Mouse (Mus musculus) liver, embryonic 14.5 days (tissue): ENCODE measurements around the gene Cps1. TPM values are rescaled to one million over a fixed set of nuclear protein-coding genes. Genes with fewer than 3 reads are reported as not detected.

Experiments
- ATAC-seq: fragments of 200-750 bp; cut with Nextera tagmentation; 2 replicates; pipeline ENCODE4 v1.8.0; 2017; ENCODE audit warnings: moderate number of reproducible peaks, mild to moderate bottlenecking, moderate library complexity; ENCODE audit not compliant: insufficient read depth
- DNase-seq, 3 experiments: peaks; one replicate each; pipeline ENCODE4 v3.0.0-alpha.2; 2012 to 2013; ENCODE audit warnings: low read depth in 3 of 3, low spot score in 3 of 3
- H3K27ac ChIP-seq: fragments of 300-500 bp; sonication (generic); 2 replicates; pipeline ENCODE4 v1.5.1; 2014; ENCODE audit warnings: moderate library complexity, mild to moderate bottlenecking, control low read depth, inconsistent platforms
- H3K27me3 ChIP-seq: fragments of 300-500 bp; sonication (generic); 2 replicates; pipeline ENCODE4 v1.6.1; 2014; ENCODE audit warnings: mild to moderate bottlenecking, low read length, moderate library complexity; ENCODE audit not compliant: control insufficient read depth, insufficient read depth
- H3K36me3 ChIP-seq: fragments of 300-500 bp; sonication (generic); replicated peaks from 2 replicates; pipeline ENCODE4 v1.6.1; 2014; ENCODE audit warnings: low read depth; ENCODE audit not compliant: control insufficient read depth, insufficient read depth
- H3K4me1 ChIP-seq, 2 experiments: fragments of 200-500 bp in 1 of 2; fragments of 300-500 bp in 1 of 2; sonication (generic) in 1 of 2; replicated peaks; 2 replicates each; pipeline ENCODE4 v1.6.1; 2012 to 2014; ENCODE audit warnings: antibody characterized with exemption in 1 of 2, inconsistent platforms in 1 of 2, low read length in 1 of 2; ENCODE audit not compliant: control insufficient read depth in 2 of 2, insufficient read depth in 2 of 2
- H3K4me2 ChIP-seq: fragments of 300-500 bp; sonication (generic); 2 replicates; pipeline ENCODE4 v1.6.1; 2014; ENCODE audit warnings: low read depth, mild to moderate bottlenecking, control low read depth, moderate library complexity
- H3K4me3 ChIP-seq, 2 experiments: fragments of 200-500 bp in 1 of 2; fragments of 300-500 bp in 1 of 2; sonication (generic) in 1 of 2; 2 replicates each; pipeline ENCODE4 v1.5.1; 2012 to 2014; ENCODE audit warnings: low read depth in 2 of 2, low read length in 2 of 2, mild to moderate bottlenecking in 2 of 2, control low read depth in 1 of 2, inconsistent platforms in 1 of 2, moderate library complexity in 1 of 2; ENCODE audit not compliant: insufficient read depth in 1 of 2
- H3K9ac ChIP-seq: fragments of 300-500 bp; sonication (generic); replicated peaks from 2 replicates; pipeline ENCODE4 v1.6.1; 2014; ENCODE audit warnings: mild to moderate bottlenecking, control low read depth, moderate library complexity
- H3K9me3 ChIP-seq: fragments of 300-500 bp; sonication (generic); 2 replicates; pipeline ENCODE4 v1.6.1; 2016; ENCODE audit warnings: low read length, mixed read lengths; ENCODE audit not compliant: control insufficient read depth
- CTCF ChIP-seq: IDR thresholded peaks from 2 replicates; pipeline ENCODE4 v1.5.1; 2016; ENCODE audit warnings: antibody characterized with exemption, low read depth, control low read depth
- EP300 ChIP-seq: IDR thresholded peaks from 2 replicates; pipeline ENCODE4 v1.6.1; 2016; ENCODE audit warnings: antibody characterized with exemption, low read depth
- WGBS: fragments of 180-500 bp; shearing (Covaris S2); extraction: QIAGEN DNeasy Blood & Tissue Kit; methylation state at CpG from one replicate; pipeline ENCODE4 v1.1.7; 2014; ENCODE audit not compliant: insufficient replicate concordance; 5-methylcytosine and 5-hydroxymethylcytosine counted together
- polyA plus RNA-seq, 2 experiments: library from polyadenylated mRNA; depleted of rRNA in 1 of 2; stranded (reverse) in 1 of 2; unstranded in 1 of 2; fragments of >200 nt; fragmentation: Nextera tagmentation in 1 of 2; extraction: Ambion mirVana in 1 of 2; gene quantifications; 2 replicates each; pipeline versions ENCODE4 v1.2.1 to v1.2.3; 2012 to 2014

Cps1 gene
- polyA plus RNA-seq, 2 experiments: 1.2 to 2.7 TPM

DNA sequence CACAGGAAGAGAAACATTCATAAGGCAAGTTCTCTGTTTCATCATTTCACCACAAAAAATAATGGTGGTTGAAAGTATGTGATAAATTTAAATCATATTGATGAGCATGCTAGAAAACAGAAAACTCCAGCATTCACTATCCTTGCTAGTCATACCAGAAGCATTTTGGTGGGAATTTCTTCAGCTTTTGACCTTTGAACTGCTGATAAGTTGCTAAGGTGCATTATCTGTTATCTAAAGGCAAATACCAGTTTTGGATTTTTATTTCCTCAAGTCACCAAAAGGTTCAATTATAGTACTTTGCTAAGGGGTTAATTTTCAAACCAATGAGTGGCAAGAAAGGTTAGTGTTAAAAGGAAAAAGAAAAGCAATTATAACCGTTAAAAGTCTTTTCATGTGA is 23.6 kb upstream of the Cps1 start:
- Histone ChIP-seq H3K4me1 (peaks cover 0 to 4% of the 10 kb centered on the region in 2 experiments; a peak in 1 of 4 replicates), H3K4me3 (no peak overlapping the region), H3K9me3 (no peaks in the 10 kb centered on the region), H3K36me3 (no peaks in the 10 kb centered on the region), H3K27me3 (no peaks in the 10 kb centered on the region), H3K9ac (no peak overlapping the region), H3K4me2 (no peak overlapping the region), H3K27ac (no peak overlapping the region)
- DNase-seq: no peak
- ATAC-seq: no peak
- TF ChIP-seq CTCF (no peak), EP300 (no peak)
- WGBS: 36% methylated on average over 1 of the region's 1 CpGs

DNA sequence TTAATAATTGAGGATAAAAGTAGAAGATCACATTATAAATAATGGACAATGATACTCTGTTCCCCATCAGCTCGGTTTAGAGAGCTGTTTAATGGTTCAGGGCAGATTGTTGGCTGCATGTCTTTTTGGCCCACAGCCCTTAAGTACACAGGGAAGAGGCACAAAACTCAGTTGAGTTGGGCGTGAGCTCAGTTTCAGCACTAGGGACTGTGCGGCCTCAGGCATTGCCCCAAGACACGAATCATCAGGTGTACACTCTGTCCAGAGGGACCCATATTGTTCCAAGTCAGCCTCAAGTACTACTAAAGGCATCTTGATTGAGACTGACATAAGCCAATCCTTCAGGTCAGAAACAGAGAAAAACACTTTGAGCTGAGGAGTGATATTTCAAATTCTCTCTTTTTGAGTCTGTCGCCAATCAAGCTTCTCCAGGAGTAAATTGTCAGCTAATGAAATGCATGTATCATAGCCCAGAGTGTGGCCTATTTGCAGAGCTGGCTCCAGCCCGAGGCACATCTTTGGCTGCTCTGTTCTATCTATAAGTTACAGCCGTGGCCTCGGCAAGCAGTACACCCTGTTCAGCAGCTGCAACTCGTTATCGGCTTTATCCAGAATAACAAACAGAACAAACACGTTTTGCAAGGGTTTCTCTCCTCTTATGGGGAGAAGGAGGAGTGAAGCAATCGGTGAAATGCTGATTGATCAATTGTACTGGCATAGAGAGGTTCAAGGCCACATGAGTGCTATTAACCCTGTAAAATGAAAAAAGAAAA is 19.2 kb upstream of the Cps1 start:
- Histone ChIP-seq H3K4me2 (no peak overlapping the region), H3K9me3 (no peaks in the 10 kb centered on the region), H3K36me3 (no peaks in the 10 kb centered on the region), H3K4me3 (no peak overlapping the region), H3K27ac (no peak overlapping the region), H3K27me3 (no peaks in the 10 kb centered on the region), H3K4me1 (peaks cover 0 to 4% of the 10 kb centered on the region in 2 experiments; a peak in 1 of 4 replicates), H3K9ac (no peak overlapping the region)
- TF ChIP-seq CTCF (no peak), EP300 (no peak)
- ATAC-seq: peak; percentile 57; the same call in 1 of the 2 replicates
- WGBS: 51% methylated on average over 12 of the region's 12 CpGs
- no peak for DNase-seq

- H3K4me2 ChIP-seq: no peak overlapping the region
- DNase-seq: no peak
- H3K4me3 ChIP-seq: no peak overlapping the region
- H3K9me3 ChIP-seq: no peaks in the 10 kb centered on the region
- no peaks in the 10 kb centered on the region for H3K36me3 ChIP-seq
- H3K27me3 ChIP-seq: no peaks in the 10 kb centered on the region
- TF ChIP-seq EP300 (no peak), CTCF (no peak)
- H3K9ac ChIP-seq: no peak overlapping the region
- H3K4me1 ChIP-seq: no peaks in the 10 kb centered on the region
- no peak for ATAC-seq
- 57% methylated on average over 3 of the region's 3 CpGs for WGBS
- no peak overlapping the region for H3K27ac ChIP-seq
These were observed 11.1 kb upstream of the Cps1 start for GRCm38 (mm10) chr1:67111621-67112298.

DNA sequence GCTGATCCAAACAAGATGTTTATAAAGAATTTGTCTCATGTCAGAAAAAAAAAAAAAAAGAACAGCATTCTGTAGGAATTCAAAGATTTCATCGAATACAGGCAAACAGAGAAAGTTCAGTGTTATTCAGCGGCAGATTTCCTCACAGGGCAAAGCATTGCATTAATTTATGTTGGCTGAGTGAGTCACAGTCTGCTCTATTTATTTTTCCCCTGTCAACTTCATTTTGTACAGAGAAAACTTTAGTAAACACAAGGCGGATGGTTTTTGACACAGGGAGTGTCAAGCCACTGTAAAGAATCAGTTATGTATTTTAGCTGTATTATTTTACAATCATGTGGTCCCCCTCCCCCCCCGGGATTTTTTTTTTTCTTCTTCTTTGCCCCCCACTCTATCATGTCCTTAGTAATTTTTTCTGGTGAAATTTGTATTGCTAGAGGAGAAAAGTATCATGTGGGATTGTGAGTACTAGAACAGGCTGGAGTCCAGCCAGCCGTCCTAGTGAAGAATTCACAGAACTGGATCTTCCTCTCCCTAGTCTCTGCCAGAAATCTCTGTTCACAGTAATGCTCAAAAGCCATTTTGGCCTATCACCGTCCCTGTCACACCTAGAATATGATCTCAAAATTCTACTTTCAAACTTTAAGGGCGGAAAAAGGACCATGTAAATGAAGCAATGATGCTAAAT is 9.3 kb upstream of the Cps1 start:
- Histone ChIP-seq H3K36me3 (no peaks in the 10 kb centered on the region), H3K4me3 (no peak overlapping the region), H3K4me1 (no peaks in the 10 kb centered on the region), H3K27me3 (no peaks in the 10 kb centered on the region), H3K9me3 (no peaks in the 10 kb centered on the region), H3K4me2 (no peak overlapping the region), H3K9ac (no peak overlapping the region), H3K27ac (no peak overlapping the region)
- TF ChIP-seq CTCF (no peak), EP300 (no peak)
- ATAC-seq (no peak), DNase-seq (no peak)
- 57% methylated on average over 7 of the region's 7 CpGs for WGBS

DNA sequence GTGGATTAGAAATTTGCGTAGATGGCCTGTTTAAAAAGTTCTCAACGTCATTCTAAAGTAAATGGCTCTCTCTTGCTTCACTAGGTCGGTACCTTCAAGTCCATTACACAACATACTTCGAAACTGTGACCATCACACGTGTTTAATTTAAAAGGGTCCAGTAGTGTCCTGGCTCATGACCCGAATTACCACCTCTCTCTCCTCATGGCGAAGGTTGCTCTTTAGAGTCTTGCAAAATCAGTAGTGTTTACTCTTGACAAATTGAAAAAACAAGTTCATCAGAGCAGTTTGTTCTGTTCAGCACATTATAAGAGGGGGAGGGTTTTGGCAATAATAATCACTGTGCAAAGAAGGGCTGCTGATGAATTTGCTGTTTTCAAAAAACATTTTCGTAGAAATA is 6.3 kb upstream of the Cps1 start:
- H3K9ac ChIP-seq: no peak overlapping the region
- no peak for TF ChIP-seq EP300
- TF ChIP-seq CTCF: no peak
- H3K27ac ChIP-seq: no peak overlapping the region
- DNase-seq: no peak
- H3K27me3 ChIP-seq: no peaks in the 10 kb centered on the region
- no peak overlapping the region for H3K4me2 ChIP-seq
- H3K4me3 ChIP-seq: no peak overlapping the region
- WGBS: 54% methylated on average over 8 of the region's 8 CpGs
- no peaks in the 10 kb centered on the region for H3K36me3 ChIP-seq
- no peak for ATAC-seq
- no peaks in the 10 kb centered on the region for H3K9me3 ChIP-seq
- no peaks in the 10 kb centered on the region for H3K4me1 ChIP-seq
